Mouse (Mus musculus) heart, postnatal 25 days (tissue): Measurements from ENCODE around the gene Mtg2. TPM values are rescaled to one million over a fixed set of nuclear protein-coding genes. Genes with fewer than 3 reads are reported as not detected.

ENCODE experiments used
- DNase-seq: peaks from one replicate; pipeline ENCODE4 v3.0.0; 2022; ENCODE audit warnings: low spot score
- intact Hi-C: fragments of 180-260 bp; cut with DNase I; formaldehyde crosslinking; loops from one replicate; pipeline ENCODE4 v1.15.1; 2025
- total RNA-seq, 2 experiments: library from RNA; stranded (reverse); gene quantifications; 2 replicates each; pipeline ENCODE4 v1.2.3; 2021

The Mtg2 gene
- total RNA-seq, result 10 to 100 TPM; 23.0 to 27.4 TPM

DNA sequence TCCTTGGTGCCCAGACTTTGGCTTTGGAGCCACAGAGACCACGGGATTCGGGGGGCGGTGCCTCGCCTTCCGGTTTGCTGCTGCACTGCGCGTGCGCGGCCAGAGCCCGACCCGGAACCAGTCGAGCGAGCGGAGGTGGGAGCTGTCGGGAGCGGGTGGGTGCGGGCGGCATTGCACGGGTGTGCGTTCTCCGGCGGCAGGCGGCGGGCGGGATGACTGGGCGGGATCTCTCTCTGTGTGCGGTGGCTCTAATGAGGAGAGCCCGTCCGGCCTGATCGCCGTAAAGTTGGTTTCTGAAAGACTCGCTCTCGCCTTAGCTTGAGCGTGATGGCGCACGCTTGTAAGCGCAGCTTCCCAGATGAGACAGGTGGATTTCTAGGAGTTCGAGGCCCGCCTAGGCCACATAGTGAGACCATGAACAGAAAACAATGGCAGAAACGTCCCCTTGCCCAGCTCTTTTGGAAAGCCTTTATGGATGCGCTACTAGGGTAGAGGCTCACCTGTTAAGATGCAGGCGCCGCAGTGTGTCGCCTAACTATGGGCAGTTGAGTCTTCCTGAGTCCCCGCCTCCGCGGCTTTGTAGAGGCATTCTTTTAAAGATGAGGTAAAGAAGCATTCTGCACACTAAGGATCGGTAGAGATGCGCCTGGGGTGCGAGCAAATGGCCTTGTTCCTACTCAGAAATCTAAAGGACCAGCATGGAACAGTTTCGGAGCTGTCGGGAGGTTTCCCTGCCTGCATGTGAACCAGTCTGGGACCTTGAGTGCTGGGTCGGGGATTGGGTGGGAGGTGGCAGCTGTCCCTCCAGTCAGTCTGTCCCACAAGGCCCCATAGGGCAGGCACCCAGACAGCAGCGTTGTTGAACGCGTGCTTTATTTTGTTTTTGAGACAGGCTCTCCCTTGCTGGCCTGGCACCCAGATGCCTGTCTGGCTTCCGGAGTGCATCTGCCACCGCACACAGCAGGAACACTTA lies at the start of gene Mtg2:
Gene Mtg2, plus strand, starts transcription at position 108 of the 973 bp plus-strand sequence.
- DNase-seq, result peak; percentile 89
- intact Hi-C loops, result no loop called here

DNA sequence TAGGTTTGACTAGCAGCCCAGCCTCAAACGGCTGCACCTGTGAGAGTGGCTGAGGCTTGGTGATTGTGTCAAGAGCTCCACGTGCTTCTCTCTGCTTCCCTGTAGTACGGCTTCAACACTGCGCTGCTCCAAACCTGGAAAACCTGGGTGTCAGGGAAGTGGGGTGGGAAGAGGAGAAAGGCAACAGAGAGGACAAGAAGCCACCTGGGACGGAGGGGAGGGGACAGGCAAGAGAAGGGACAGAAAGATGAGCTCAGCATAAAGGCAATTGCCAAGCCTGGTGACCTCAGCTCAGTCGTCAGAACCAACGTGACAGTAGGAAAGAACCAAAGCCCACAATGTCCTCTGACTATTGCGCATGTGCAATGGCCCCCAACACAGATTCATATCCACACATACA lies 49.5 kb upstream of the Mtg2 start:
- intact Hi-C loops, result no loop called here
- no peak for DNase-seq

DNA sequence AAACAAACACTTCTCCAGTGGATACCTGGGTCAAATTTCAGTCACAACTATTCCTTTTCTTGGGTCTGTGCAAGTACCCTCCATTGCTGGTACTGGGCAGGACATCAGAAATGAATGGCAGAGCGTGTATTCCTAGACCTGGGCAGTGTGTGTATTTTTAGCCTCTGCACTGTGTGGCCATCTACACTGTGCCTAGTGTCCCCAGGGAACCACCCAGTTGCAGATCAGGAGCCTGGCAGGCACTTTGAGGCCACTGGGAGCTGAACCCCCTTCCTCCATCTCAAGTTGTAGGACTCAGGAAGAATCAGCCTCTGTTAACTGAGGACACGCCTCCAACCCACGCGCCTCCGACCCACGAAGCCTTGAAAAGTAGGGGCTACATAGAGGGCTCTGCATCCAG lies 47.6 kb upstream of the Mtg2 start:
- intact Hi-C loops, result loop anchor here (2.0 kb wide), 1 partner anchor 46 kb away; the partner anchor contains the start of gene Taf4
- DNase-seq, result no peak

DNA sequence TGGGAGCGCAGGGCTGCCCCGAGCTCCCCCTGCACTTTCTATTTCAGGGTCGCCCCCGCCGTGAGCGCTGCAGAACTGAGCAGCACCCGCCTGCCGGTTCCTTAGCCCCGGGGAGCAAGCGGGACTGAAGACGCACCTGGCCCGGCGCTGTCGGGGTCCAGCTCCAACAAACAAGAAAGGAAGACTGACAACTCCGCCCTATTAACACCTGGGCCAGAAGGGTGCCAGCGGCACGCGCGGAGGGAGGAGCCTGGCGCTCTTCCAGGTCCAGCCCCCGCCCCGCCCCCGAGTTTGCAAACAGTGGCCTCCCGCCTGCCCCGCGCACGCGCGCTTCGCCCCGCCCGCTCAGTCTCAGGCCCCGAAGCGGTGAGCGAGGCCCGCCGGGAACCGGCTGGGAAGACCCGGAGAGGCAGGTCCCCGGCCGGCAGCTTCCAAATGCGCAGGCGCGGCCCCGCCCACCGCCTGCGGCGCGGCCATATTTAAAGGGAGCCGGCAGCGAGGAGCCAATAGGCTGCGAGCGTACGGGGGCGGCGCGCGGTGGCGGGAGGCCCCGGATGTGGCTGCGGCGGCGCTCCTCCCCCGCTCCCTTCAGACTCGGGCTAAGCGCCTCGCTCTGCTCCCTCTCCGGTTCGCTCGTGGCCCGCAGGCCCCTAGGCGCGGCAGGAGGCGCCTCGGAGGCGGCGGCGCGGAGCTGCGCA lies 45.8 kb upstream of the Mtg2 start, which contains the start of gene Lsm14b:
Gene Lsm14b, plus strand, starts transcription at position 587 of the 698 bp plus-strand sequence.
- DNase-seq, result peak; percentile 100
- intact Hi-C loops, result no loop called here

DNA sequence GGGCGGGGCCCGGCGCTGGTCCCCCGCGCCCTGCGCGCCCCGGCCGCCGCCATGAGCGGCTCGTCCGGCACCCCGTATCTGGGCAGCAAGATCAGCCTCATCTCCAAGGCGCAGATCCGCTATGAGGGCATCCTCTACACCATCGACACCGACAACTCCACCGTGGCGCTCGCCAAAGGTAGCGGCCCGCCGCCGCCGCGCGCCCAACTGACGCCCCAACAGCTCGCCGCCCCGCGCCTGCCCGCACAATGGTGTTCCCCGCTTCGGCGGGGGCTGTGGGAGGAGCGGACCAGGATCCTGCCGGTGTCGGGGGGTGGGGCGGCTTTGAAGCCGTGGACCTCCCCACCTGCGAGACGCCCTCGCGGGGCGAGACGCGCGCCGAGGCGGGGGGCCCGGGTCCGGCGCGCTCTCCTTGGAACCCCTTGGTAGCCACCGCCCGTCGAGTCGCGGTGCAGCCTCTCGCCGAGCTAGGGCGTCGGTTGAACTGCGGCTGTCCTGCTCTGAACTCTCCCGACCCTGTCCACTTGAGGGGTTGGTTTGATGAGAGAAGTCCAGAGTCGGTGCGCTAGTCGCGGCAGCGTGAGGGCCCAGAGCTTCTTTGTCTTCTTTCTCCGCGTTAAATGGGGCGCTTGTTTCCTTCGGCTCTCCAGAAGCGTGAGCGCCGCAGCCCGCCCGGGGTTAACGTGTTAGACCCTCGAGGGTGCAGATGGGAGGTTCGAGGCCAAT lies 45.1 kb upstream of the Mtg2 start:
- intact Hi-C loops, result no loop called here
- peak; percentile 23 for DNase-seq

DNA sequence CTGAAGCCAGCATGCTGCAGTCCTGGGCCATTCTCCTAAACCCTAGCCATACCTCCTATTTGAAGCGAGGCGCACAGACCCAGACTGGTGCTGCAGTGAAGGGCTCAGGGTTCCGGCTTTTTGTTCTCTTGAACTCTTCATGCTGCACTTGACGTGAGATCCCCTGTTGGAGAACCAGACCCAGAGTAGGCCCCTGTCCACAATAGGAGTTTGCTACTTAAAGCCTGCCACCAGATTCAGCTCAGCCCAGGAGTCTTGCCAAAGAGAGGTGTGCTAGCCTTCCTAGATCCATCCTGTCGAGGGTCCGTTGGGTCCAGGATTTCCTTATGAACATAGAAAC lies 44.6 kb upstream of the Mtg2 start:
- DNase-seq, result no peak
- intact Hi-C loops, result loop anchor here (2.0 kb wide), 1 partner anchor 15 kb away; no protein-coding TSS in a partner anchor

DNA sequence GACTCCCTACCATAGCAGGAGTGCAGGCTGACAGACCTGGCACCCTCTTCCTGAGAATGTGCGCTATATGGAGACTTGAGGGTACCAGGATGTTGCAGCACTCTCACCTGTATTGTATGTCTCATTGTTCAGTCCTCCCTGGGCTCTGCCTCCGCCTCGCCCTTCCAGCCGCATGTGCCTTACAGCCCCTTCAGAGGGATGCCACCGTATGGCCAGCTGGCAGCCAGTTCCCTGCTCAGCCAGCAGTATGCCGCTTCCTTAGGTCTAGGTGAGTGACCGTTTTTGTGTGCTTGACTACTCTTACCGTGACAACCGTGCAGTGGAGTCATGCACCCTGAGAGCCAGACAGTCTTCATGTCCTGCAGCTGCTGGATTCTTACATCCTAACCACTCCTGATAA lies 42.6 kb upstream of the Mtg2 start:
- intact Hi-C loops, result loop anchor here (2.0 kb wide), 1 partner anchor 13 kb away; no protein-coding TSS in a partner anchor
- DNase-seq, result no peak

DNA sequence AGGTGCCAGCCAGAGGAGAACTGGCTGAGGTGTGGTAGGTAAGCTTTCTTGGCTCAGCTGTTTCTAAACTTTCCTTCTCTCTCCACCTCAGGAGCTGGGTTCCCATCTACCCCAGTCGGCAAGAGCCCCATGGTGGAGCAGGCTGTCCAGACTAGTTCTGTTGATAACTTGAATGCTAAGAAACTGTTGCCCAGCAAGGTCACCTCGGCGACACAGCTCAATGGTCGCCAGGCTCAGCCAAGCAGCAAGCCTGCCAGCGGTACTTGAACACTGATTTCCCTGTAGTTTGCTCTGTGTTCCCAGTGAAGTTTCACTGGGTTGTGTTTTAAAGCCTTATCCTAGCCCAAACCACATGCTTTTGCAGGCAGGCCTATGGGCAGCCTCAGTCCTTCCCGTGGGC lies 39.1 kb upstream of the Mtg2 start:
- DNase-seq, result no peak
- intact Hi-C loops, result no loop called here

DNA sequence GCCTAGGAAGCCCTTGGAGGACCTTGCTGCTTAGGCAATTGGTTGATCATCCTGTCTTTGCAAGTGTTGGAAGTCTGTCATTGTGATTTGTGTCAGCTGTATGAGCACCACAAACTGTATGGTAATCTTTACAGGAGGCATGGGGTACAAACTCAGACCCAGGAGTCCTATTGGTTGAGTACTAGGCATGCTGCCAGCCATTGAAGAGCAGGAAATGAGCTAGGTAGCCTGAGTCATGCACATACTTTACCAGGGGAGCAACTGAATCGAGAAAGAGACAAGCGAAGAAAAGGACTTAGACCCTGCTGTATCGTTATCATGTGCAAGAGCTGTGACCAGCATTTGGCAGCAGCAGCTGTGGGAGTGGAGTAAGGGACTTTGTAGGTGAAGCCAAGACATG lies 37.5 kb upstream of the Mtg2 start:
- no peak for DNase-seq
- intact Hi-C loops, result no loop called here

DNA sequence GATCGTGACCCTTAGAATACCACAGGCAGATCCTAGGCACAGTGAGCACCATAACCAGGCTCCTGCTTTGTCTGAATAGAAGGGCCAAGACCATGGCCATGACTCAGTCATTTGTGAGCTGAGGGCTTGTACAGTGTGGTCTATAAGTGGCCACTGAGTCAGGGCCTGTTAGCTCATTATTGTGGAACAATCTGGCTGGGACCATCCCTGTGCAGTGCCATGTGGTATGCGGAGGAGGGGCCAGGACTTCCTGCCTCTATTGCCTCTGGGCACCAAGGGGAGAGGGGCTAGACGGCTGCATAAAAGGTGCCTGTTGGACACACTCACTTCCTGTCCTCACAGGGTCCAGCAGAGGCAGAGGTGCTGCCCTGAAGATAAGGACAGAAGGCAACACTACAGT lies 36.4 kb upstream of the Mtg2 start:
- DNase-seq, result no peak
- intact Hi-C loops, result no loop called here

DNA sequence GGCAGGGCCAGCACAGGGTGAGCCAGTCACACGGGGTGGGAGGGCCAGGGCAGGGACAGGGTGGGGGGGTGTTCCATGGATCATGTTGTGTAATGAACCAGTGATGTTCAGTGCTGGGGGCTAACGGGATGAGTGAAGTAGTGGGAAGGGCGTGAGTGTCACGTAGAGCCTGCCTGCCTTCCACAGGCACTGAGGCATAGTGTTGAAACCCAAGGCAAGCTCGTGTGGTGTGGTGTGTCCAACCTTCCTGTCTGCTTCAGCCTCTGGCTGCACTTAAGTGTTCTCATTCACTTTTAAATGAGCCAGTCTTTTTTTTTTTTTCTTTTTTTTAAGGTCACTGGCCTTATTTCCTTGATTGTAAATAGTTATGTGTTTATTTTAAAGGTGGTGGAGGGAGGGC lies 35.6 kb upstream of the Mtg2 start:
- intact Hi-C loops, result no loop called here
- no peak for DNase-seq

DNA sequence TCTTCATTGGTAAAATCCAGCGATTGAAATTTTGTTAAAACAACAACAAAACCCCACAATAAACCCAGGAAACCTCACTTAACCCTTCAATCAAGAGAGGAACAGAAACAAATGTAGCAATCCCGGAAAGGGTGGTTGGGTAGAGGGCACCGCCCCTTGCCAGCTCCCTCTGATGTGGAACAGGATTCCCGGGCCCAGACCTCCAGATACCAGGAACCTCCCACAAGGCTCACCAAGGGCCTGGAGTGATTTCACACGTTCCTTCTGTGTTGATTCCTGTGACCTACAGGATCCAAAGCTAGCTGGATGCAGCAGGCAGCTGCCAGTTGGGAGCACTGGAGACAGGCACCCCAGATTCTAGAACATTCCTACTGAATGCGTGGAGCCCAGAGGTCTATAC lies 30.0 kb upstream of the Mtg2 start:
- intact Hi-C loops, result loop anchor here (2.0 to 5.0 kb wide), 2 partner anchors 14 to 103 kb away; no protein-coding TSS in a partner anchor
- no peak for DNase-seq

DNA sequence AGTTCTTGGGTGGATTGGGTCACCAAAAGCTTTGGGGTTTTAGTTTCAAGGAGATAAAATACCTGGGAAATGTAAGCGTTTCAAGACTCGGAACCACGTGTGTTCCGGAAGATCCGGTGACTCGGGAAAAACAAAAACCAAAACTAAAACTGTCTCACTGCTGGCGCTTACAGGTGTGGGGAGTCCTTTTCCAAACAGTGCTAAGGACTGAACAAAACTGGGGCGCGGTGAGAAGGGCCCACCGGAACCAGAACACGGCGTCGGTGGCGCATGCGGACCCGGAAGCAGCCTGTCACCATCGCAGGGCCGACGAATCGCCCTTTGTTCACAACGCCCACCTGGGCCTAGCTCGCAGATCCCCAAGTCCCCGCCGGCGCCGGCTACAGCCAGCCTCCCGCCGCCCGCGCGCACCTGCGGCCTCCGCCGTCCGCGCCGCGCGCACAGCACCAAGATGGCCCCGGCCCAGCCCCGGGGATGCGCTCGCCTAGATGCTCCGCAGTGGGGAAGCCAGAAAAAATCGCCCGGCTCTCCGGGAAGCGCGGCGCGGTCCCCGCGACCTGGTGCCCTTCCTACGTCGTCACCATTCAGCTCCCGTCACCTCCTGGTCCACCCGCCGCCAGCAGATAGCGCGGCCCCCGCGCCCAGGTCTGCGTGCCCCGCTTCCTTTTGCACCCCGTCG lies 28.7 kb upstream of the Mtg2 start:
- intact Hi-C loops, result loop anchor here (2.0 to 5.0 kb wide), 2 partner anchors 15 to 104 kb away; no protein-coding TSS in a partner anchor
- peak; percentile 14 for DNase-seq

DNA sequence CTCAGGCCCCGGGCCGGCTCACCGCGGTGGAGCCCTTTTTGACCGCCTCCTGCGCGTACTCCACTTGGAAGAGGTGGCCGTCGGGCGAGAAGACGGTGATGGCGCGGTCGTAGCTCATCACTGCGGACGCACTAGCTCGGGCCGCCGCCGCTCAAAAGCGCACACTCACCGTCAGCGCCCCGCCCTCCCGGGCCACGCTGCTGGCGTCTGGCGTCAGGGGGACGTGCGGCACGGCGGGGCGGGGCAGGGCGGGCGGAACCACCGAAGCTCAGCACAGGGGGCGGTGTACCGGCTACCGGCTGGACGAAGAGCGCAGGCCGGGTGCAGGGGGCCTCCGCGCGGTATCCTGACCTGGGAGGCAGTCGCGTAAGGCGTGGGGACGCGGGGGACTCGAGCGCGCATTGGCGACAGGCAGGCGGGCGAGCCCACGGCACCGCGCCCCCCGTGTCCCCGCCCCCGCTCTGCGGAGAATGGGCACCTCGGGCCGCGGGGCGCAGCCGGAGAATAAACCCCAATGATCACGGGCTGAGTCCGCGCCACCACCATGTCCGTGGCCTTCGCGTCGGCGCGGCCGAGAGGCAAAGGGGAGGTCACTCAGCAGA lies 28.0 kb upstream of the Mtg2 start, which contains the start of the genes Psma7 and Ss18l1:
Gene Psma7, minus strand, starts transcription at position 178 of the 602 bp plus-strand sequence.
Gene Ss18l1, plus strand, starts transcription at position 254 of the 602 bp plus-strand sequence.
- DNase-seq, result peak; percentile 82
- intact Hi-C loops, result loop anchor here (5.0 kb wide), 1 partner anchor 105 kb away; no protein-coding TSS in a partner anchor

DNA sequence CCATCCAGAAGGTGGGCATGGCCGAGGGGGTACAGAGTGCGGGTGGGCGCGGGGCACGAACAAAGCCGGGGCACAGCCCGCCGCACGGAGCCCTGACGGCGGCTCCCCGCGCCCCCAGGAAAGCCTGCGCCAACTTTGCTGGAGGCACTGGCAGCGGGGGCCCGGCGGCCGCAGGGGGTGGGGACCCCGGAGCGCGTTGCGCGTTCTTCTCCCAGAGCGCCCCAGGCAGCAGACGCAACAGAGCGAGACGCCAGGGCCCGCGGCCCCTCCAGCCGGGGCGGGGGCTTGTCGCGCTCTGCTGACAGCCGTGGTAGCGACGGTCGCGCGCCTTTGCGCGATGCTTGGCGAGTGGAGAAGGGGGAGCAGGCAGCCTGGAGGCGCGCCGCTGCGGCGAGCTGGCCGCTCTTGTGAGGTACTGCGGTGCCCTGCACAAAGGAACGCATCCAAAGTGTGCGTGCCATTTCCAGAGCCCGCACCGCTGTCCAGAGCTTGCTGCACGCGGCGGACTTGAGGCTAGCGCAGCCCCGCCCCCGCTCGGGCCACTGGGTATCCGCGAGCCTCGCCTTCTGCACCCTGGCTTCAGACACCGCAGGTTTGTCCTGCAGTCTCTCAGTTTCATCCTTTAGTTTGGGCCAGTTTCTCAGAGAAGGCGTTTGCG lies 27.4 kb upstream of the Mtg2 start:
- intact Hi-C loops, result loop anchor here (5.0 kb wide), 1 partner anchor 106 kb away; no protein-coding TSS in a partner anchor
- DNase-seq, result peak; percentile 15

DNA sequence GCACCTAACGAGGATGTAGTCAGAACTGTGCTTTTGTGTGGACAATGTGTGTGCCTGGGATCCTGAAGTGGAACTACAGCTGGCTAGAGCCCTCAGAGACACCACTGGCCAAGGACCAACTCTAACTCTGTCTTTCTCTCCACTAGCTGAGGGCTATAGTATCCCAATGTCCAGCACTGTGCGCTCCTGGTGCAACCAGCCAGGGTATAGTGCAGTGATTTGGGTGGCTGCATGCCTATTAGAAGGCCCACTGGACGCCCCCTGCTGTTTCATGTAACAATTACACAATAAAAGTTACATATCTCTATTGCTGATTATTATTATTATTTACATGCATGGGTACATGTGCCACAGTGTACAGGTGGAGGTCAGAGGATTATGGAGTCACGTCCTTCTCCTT lies 25.1 kb upstream of the Mtg2 start:
- intact Hi-C loops, result no loop called here

DNA sequence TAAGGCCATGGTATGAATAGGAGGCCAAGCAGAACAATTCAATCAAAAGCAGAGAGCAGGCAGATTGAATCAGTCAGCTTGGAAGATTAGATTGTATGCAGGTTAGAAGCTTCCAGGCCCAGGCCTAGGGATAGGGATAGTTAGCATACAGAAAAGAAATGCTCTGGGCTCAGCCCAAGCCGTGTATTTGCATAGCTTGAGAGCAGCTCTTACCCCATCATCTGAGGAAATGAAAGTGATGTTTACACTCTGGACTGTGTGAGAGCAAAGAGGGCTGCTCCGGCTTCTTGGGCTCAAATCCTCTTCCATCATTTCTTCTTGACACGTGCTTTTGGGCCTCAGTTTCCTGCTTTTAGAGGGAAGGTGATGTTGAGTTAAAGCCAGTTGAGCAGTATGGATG lies 22.8 kb upstream of the Mtg2 start:
- DNase-seq, result no peak
- intact Hi-C loops, result no loop called here

More for the DNA sequence above, 25.1 kb upstream of the Mtg2 start:
- DNase-seq, result no peak

DNA sequence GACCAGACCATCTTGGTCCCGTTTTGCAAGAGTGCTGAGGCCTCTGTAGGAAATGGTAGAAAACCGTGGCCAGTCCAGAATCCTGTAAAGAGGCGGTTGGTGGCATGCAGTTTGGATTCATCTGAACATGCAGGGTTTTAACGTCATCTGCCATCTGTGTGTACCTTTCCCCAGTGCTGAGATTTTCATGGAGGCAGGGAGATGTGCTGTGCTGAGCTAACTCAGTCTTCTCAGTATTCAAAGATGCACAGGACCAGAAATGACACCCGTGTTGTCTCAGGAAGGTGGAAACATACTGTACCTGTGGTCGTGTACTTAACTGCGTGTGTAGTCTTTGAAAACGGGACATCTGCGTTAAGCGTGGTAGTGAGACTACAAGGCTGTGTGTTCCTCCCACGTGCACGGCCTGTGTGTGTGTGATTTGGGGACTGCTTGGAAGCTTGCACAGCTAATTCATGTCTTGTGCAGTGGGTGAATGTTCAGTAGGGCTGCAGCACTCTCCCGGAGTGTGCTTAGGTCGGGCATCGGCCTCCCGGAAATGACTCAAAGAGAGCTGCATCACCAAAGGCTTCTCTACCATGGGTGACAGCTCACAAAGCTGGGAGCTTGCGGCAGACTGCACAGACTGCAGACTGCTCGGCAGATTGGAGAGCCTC lies 22.3 kb upstream of the Mtg2 start:
- intact Hi-C loops, result no loop called here
- no peak for DNase-seq
